Mouse (Mus musculus) MEL (cell line): ENCODE results near the gene Vax1.

ENCODE experiments used
- CTCF ChIP-seq, 3 experiments: IDR thresholded peaks in 2 of 3; conservative IDR thresholded peaks in 1 of 3; 2 replicates each; pipeline ENCODE4 v1.5.1; 2011 to 2012; ENCODE audit warnings: low read length in 3 of 3, low read depth in 2 of 3, mild to moderate bottlenecking in 2 of 3, improper control_type of control experiment in 1 of 3, inconsistent platforms in 1 of 3, mixed read lengths in 1 of 3, moderate library complexity in 1 of 3; ENCODE audit not compliant: control insufficient read depth in 1 of 3, insufficient read depth in 1 of 3, poor library complexity in 1 of 3, severe bottlenecking in 1 of 3
- HCFC1 ChIP-seq: IDR thresholded peaks from 2 replicates; pipeline ENCODE4 v1.6.1; 2012; ENCODE audit warnings: low read depth, mild to moderate bottlenecking, inconsistent platforms, low read length, improper control_type of control experiment, moderate library complexity
- MAFK ChIP-seq: IDR thresholded peaks from 2 replicates; pipeline ENCODE4 v1.6.1; 2011; ENCODE audit warnings: low read depth, mild to moderate bottlenecking, low read length, improper control_type of control experiment, borderline replicate concordance
- MAZ ChIP-seq: IDR thresholded peaks from 2 replicates; pipeline ENCODE4 v1.6.1; 2012; ENCODE audit warnings: low read depth, mild to moderate bottlenecking, inconsistent platforms, low read length, improper control_type of control experiment
- RAD21 ChIP-seq: IDR thresholded peaks from 2 replicates; pipeline ENCODE4 v1.6.1; 2011; ENCODE audit warnings: mild to moderate bottlenecking, low read depth, low read length, improper control_type of control experiment
- TCF12 ChIP-seq: IDR thresholded peaks from 2 replicates; pipeline ENCODE4 v1.6.1; 2014; ENCODE audit warnings: low read depth, mild to moderate bottlenecking, inconsistent platforms, low read length, improper control_type of control experiment, moderate library complexity

GRCm38 (mm10) chr19:59193986-59194820, 24.3 kb upstream of the Vax1 start:
- TF ChIP-seq CTCF (IDR thresholded peaks at IDR 0.05 in 2 of 3, conservative IDR thresholded peaks at IDR 0.05 in 1 of 3; ENCODE audit: control insufficient read depth in 1 of 3, insufficient read depth in 1 of 3, low read depth in 2 of 3, low read length in 3 of 3, poor library complexity in 1 of 3, severe bottlenecking in 1 of 3) (no peak), HCFC1 (no peak), RAD21 (no peak), MAFK (no peak), MAZ (no peak), TCF12 (no peak)
